Mouse (Mus musculus): Measurements from ENCODE around the gene Ublcp1. TPM values are rescaled to one million over a fixed set of nuclear protein-coding genes. Genes with fewer than 3 reads are reported as not detected.

Ublcp1 gene
- 10 to 100 TPM; 40.3 to 41.0 TPM for polyA plus RNA-seq (2017; shearing (Covaris generic))

GRCm38 (mm10) chr11:44470432-44471336, at the start of gene Ublcp1:
Ublcp1 (minus strand) TSS chr11:44470498.

DNA sequence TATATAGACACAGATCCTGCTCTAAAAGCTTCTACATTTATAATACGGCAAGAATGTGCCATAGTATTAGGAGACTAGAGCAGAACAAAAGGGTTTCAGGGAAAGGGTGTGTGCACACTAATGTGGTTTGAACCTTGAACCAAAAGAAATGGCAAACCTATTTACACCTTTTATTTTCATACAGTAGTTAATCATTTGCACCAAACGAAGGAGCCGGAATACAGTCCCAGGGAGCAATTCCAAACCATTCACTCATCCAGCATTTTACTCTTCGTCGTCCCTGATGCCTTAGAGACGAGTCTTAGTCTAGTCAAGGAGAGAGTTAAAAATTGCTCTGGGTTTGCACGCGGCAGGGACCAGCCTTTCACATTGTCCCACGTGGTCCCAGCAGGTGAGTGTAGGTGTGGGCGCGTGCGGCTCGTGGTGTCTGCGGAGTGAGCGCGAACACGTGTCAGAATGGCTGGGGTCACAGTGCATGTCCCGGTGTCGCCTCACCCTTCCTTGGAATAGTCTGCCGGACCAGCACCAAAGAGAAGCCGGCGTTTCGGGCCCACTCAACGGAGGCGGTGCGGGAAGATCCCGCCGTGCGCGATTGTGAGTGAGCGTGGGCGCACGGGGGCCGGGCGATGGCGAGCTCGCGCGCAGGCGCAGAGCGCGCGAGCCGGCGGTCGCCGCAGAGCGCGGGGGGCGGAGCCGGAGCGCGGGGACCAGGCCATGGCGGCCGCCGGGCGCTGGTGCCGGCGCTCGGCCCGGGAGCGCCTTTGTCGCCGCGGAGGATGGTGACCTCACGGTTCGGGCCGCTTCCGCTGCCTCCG, 48.2 kb upstream of the Ublcp1 start, which contains the start of gene Rnf145:
Gene Rnf145, plus strand, starts transcription at position 684 of the 815 bp plus-strand sequence.

Other genes with a start within 250 kb of the Ublcp1 start
- under 1 TPM; 0.41 to 0.75 TPM for gene Il12b, start 70.4 kb downstream of the Ublcp1 start, polyA plus RNA-seq (2017; shearing (Covaris generic))
- 100 to 1,000 TPM; 111 to 144 TPM for gene Rnf145, start 48.5 kb upstream of the Ublcp1 start, polyA plus RNA-seq (2017; shearing (Covaris generic))
- 1 to 10 TPM; 1.2 to 3.5 TPM for gene Ebf1, start 146.8 kb upstream of the Ublcp1 start, polyA plus RNA-seq (2017; shearing (Covaris generic))

All from inflammation-experienced regulatory T-cells (primary cell).